Mouse (Mus musculus): ENCODE data around the gene Ppara. TPM values are rescaled to one million over a fixed set of nuclear protein-coding genes. Genes with fewer than 3 reads are reported as not detected.

Ppara gene
- total RNA-seq, 2 experiments from 2014 or later = 3.3 to 4.2 TPM

DNA sequence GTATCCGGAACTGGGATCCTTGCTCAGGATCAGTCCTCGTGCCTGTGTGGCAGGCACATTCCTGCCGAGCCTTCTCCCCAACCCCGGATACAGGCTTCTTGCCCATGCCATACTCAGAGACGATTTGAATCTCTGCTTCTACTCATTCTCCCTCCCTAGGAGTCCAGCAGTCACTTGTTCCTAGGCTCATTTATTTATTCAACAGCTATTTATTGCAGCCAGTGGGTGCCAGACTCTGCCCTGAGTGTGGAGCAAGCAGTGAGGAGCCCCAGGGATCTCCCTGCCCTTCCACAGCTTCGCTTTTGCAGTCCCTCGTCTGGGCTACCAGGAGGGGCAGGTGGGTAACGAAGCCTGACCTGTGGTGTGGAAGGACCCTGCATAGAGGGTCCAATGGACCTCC is 11.4 kb downstream of the Ppara start:
- no peak for DNase-seq (ENCODE audit: low spot score in 2 of 2)
- intact Hi-C loops (cut with DNase I) = no loop called here

DNA sequence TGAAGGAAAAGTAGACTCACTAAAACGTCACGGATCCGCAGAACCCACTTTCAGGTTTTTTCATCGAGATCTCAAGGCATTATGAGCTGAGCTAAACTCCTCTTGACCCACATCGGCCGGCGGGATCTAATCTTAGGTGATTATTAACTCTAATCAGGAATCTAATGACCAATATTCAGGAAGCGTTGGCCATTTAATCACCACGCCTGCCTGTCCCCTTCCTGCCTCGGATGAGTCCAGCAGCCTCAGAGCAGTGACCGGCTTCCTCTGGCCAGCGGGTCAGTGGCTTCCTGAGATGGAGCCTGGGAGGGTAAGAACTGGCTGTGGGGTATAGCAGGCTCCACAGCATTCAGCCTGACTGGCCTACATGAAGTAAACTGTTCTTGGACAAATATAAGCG is 11.9 kb downstream of the Ppara start:
- intact Hi-C loops (cut with DNase I) = no loop called here
- DNase-seq (ENCODE audit: low spot score in 2 of 2) = no peak

DNA sequence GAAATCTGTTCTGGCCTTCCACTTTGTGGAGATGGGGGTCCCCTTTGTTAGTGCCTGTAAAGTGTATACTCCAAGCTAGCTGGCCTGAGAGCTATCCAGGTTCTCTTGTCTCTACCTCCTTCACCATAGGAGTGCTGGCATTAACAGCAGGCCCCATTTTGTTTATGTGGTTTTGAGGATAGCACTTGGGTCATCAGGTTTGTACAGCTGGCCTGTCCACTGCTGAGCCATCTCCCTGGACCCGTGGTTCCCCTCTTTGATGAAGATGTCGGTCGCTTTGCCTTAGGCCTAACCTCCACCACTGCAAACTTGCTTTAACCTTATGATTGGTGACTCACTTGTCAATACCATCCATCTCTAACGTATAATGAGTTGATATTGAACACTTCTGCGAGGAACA is 13.2 kb downstream of the Ppara start:
- DNase-seq (ENCODE audit: low spot score in 2 of 2) = no peak
- intact Hi-C loops (cut with DNase I) = no loop called here

DNA sequence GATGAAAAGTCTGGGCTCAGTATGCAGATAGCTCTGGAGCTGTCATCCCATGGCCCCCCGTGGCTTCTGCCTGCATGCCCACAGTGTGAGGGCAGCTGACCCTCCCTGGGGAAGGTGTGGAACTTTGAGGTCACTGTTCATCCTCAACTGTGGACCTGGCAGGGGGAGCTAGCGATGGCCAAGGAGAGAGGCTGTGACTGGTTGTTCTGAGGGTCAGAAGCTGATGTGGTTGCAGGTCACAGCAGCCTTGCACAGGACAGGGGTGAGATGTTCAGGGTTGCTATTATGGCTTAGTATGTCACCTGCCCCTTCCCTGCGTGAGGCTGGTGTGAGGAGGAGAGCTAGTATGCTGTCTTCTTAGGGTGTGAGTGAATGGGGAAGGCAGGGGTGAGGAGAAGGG is 13.7 kb downstream of the Ppara start:
- intact Hi-C loops (cut with DNase I) = no loop called here

DNA sequence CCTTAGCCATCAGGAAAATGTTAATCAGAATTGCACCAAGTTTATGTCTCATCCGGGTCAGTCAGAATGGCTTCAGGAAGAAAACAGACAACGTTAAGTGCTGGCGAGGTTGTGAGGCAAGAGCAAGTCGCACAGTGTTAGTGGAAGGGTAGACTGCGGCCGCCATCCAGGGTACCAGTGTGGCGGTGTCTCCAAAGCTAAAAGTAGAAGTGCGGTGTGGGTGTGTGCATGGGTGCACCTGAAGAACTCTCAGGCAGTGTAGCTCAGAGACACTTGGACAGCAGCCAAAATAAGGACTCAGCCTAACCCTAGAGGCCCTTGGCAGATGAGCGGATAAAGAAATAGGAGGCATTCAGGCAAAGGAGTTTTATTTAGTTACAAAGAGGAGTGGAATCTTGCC is 14.4 kb downstream of the Ppara start:
- no peak for DNase-seq (ENCODE audit: low spot score in 2 of 2)
- intact Hi-C loops (cut with DNase I) = no loop called here

More for the DNA sequence above, 13.7 kb downstream of the Ppara start:
- no peak for DNase-seq (ENCODE audit: low spot score in 2 of 2)

DNA sequence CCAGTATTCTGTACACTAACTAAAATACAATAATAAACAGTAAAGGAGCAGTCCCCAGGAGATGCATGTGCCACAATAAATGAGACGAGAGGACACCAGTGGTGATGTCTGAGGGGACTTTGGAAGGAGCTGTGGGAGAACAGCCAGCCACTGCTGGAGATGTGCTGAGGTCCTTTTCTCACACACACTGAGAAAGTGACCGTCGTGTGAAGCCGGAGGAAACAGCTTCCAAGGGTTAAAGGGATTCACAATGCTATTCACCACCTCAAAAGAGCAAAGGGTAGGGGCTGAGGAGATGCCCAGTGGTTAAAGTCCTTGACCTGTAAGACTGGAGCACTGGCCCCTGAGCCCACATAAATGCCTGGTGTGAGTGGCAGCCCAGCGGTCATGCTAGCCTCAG is 15.3 kb downstream of the Ppara start:
- intact Hi-C loops (cut with DNase I) = no loop called here
- no peak for DNase-seq (ENCODE audit: low spot score in 2 of 2)

DNA sequence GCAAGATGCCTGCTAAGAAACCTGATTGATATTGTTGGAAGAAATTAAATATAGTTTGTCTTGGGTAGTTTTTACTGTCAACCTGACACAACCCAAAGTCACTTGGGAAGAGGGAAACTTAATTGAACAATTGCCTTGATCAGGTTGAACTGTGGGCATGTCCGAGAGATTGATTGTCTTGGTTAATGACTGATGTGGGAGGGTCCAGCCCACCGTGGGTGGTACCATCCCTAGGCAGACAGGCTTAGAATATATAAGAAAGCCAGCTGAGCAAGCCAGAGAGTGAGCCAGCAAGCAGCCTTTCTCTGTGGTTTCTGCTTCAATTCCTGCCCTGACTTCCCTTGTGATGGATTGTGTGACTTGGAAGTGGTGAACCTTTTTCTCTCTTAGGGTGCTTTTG is 17.9 kb downstream of the Ppara start:
- intact Hi-C loops (cut with DNase I) = no loop called here
- DNase-seq (ENCODE audit: low spot score in 2 of 2) = no peak

DNA sequence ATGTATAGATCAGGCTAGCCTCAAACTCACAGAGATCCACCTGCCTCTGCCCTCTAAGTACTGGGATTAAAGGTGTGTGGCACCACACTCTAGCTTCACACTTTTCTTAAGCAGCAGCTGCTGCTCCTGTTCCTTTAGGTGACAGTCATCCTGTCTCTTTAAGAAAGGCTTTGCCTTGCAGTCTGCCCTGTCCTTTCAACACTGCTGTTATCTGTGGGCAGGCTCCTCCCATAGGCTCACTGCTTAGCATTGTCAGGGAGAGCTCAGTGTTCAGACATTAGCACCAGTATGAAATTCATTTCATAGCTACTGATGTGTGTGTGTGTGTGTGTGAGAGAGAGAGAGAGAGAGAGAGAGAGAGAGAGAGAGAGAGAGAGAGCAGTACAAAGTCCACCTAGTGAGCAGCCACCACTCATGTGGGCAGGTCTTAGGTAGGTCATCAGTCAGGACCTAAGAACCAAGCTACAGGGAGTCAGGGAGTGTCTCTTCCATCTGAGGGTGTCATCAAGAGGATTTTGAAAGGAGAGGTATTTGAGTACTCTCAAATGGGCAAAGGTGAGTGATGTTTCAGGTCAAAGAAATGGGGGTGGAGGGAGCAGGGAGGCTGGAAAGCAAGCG is 19.4 kb downstream of the Ppara start:
- intact Hi-C loops (cut with DNase I) = no loop called here
- DNase-seq (ENCODE audit: low spot score in 2 of 2) = no peak

DNA sequence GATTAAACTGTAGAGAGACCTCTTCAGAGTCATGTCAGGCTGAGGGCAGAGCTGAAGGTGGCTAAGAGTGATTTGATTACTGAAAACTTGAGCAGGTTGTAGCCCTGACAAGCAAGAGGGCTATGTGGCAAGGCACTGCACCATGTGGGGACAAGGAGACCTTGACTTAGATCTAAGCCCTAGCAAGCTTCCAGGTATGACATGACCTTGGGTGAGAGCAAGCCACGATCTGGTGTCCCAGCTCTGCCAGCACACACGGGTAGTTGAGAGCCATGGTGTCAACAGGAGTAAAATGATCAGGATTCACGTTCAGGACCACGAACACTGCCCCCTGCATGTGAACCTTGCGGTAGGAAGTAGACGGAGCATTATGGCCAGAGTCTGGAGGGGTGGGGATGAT is 20.4 kb downstream of the Ppara start:
- intact Hi-C loops (cut with DNase I) = no loop called here
- DNase-seq (ENCODE audit: low spot score in 2 of 2) = no peak

DNA sequence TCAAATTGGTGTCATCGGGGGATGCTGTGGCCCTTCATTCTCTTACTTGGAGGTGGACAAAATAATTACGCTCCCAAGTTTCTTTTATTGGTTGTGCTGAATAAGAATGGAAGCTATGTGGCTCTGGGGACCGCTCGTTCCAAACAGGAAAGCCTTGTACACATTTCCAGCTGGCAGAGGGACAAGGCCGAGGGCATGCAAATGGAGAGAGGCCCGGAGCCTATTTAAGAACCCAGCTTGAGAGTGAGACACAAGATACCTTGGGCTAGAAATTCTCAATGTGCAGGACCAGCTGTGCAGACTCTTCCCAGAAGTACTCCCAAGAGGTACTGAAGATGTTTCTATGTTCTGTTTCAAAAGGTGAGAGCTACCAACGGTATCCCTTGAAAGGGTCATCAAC is 21.8 kb downstream of the Ppara start:
- DNase-seq (ENCODE audit: low spot score in 2 of 2) = peak in 1 of 2 experiments; percentile 15
- intact Hi-C loops (cut with DNase I) = no loop called here

DNA sequence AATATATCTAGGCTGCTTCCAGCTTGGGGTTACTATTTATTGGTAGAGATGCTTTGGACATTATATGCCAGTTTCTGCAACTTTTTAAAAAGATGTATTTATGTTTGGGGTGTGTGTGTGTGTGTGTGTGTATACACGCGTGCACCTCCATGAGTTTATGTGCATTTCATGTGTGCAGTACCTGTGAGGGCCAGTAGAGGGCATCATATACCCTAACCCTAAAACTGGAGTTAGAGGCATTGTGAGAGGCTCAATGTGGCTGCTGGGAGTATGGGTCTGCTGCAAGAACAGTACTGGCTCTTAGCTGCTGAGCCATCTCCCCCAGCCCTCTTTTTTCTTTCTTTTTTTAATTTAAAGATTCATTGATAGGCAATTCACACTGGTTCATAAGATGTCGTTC is 23.0 kb downstream of the Ppara start:
- DNase-seq (ENCODE audit: low spot score in 2 of 2) = no peak
- intact Hi-C loops (cut with DNase I) = no loop called here

DNA sequence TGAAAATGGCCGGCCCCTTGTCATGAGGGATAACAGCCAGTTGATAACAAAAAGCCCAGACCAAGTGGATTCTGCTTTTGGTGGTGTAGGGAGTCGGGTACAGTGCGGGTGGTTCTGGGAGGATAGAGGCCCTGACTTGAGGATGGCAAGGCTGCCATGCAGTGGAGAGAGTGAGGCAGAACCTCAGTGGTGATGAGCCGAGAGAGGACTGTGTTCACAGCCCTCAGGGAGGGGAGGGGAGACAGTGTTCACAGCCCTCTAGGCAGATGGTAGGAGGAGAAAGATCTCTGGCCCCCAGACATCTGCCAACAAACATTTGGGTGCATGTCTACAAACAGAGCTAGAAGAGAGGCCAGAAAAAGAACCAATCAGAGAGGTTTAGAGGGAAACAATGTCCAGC is 28.0 kb downstream of the Ppara start:
- no peak for DNase-seq (ENCODE audit: low spot score in 2 of 2)
- intact Hi-C loops (cut with DNase I) = no loop called here

DNA sequence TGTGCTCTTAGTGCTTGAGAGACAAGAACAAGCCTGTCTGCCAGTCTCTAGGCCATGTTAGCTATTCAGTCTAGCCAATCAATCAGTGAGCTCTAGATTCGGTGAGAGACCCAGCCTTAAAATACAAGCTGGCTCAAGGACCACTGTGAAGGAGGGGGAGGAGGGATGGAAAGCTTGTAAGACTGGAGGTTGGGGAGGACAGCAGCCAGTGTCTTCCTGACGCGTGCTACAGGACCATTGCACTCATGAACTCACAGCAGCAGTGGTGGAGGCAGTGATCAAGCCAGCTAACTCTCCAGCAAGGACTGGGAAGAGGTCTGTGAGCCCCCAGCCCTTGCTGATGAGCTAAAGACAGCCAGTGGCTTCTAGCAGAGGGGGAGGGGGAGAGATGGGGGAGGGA is 30.2 kb downstream of the Ppara start:
- intact Hi-C loops (cut with DNase I) = no loop called here
- DNase-seq (ENCODE audit: low spot score in 2 of 2) = no peak

DNA sequence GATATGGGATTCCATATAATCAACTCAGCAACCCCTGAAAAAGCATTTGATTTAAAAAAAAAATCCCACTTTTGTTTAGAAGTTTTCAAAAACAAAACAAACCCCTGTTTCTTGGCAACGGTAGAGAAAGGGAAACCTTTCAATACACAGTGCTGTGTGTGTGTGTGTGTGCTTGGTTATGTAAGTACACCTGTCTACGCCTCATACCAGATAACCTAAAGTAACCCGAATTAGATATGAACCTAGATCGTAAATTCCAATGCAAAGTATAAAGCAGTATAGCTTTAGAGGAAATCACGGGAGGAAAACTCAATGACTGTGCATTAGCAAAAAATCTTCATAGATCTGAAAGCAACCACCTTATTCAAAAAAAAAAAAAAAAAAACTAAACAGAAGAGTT is 31.9 kb downstream of the Ppara start:
- intact Hi-C loops (cut with DNase I) = no loop called here
- DNase-seq (ENCODE audit: low spot score in 2 of 2) = no peak

DNA sequence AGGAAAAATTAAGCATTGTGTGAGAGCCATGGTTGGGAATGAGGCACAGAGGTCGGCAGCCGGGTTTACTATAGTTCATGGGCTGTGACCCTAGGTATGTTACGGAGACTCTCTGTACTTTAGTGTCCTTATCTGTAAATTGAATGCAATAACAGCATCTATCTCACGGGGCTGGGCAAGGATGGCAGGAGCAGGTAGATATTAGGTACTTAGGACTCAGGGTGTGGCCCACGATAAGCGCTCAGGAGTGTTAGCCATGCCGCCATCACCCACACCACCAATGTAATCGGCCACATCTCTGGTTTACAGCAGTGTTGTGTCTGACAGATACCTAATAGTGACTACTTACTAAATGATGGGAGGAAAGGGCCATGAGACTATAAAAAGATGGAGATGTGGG is 34.2 kb downstream of the Ppara start:
- intact Hi-C loops (cut with DNase I) = no loop called here
- DNase-seq (ENCODE audit: low spot score in 2 of 2) = no peak

DNA sequence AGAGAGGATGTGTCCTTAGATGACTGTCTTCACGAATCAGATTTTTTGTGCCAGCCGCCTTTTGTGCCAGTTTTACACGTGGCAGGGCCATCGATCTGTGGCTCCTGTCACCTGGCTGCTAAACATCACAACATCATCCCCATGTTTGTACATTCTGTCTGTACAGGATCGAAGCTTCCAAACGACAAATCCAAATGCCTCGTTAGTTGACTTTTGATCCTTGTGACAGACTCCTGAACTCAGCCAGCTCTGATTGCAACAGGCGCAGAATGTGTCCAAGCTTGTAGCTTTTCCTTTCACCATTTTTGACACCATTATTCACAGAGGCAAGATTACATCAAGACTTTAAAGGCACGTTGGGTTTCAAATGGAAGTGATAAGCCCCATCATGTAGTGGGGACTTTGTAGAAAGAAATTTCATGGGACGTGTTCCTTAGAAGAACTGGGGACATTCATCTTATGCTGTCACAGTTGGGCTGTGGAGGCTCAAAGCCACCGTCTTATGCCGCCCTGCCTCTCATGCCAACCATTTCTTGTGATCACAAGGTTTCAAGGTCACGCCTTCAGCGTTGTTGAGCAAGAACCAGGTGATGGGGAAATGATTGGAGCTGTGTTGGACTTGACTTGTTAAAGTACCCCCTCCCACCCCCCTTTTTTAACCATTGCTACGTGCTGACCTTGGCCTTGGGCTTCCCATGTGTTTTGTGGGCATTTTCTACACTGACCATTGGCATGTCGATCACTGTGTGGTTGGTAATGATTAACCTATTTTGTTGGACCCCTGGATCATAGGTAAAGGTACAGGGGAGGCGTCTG is 36.7 kb downstream of the Ppara start:
- intact Hi-C loops (cut with DNase I) = no loop called here
- no peak for DNase-seq (ENCODE audit: low spot score in 2 of 2)

DNA sequence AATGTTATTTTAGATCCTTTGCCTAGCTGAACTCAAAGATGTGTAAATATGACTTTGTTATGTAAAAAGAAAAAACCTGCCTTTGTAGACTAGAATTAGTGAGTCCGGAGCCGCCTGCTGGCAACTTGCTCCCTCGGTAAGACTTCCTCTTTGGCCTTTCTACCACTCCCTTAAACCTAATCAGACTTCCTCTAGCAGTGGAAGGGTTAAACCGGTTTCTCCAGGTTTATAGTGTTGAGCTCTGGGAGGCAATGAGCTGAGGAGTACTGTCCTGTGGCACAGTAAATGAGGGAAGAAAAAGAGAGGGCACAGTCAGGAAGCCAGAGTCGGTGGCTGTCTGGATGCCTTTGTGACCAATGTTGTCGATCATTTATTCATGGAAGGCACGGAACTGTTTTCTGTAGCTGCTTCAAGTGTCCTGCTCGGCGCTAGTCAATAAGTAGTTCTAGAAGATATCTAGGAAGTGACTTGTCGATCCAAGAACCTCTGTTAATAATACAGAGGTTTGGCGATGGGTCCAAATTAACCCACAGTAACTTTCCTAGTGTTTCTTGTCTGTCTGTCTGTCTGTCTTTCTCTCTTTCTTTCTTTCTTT is 37.5 kb downstream of the Ppara start:
- intact Hi-C loops (cut with DNase I) = no loop called here
- no peak for DNase-seq (ENCODE audit: low spot score in 2 of 2)

DNA sequence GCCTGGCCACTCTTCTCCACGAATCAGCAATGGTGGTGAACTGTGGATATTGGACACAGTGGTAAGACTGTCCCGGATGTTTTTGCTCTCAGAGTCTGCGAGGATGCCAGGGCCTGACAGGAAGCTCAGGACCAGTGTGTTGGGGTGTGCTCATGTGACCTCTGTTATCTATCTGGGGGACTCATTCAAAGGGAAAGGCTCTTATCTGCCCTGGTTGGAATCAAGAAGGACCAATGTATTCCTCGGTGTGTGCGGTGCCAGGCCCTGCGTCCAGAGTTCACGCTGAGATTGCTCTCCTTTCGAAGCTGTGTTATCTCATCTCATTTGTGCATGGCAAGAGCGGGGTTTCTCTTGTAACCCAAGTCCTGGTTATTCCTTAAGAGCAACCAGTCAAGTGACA is 39.6 kb downstream of the Ppara start:
- no peak for DNase-seq (ENCODE audit: low spot score in 2 of 2)
- intact Hi-C loops (cut with DNase I) = no loop called here

DNA sequence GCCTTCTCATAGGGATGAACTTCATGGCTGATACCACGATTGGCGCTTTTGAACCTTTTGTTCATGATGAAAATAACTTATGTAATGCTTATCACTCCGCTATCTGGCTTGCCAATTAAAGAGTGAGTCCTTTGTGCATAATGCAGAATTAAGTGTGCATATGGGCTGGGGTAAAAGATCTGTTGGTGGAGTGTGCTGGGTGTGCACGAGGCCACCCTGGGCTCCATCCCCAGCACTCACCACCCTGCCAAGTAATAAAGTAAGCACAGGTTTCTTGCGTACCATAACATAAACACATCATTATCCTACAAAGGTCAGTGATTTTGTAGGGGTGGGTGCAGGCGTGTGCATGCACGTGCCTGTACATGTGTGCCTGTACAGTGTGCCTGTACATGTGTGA is 40.2 kb downstream of the Ppara start:
- DNase-seq (ENCODE audit: low spot score in 2 of 2) = no peak
- intact Hi-C loops (cut with DNase I) = no loop called here

DNA sequence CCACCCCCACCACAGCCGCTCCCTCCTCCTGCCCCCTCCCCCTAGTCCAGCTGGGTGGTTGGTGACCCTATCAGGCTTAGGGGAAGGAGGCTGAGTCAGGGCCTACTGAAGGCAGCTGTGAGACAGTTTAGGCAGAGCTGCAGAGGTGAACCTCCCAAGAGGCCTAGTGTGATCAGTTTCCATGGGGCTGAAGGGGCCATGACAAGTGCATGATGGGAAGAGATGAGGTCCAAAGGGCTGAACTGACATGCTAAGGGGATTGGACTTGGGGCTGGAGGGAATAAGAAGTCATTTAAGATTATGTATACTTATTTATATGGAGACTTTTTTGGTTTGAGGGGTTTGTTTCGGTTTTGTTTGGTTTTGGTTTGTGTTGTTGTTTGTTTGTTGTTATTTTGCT is 41.5 kb downstream of the Ppara start:
- DNase-seq (ENCODE audit: low spot score in 2 of 2) = no peak
- intact Hi-C loops (cut with DNase I) = no loop called here

DNA sequence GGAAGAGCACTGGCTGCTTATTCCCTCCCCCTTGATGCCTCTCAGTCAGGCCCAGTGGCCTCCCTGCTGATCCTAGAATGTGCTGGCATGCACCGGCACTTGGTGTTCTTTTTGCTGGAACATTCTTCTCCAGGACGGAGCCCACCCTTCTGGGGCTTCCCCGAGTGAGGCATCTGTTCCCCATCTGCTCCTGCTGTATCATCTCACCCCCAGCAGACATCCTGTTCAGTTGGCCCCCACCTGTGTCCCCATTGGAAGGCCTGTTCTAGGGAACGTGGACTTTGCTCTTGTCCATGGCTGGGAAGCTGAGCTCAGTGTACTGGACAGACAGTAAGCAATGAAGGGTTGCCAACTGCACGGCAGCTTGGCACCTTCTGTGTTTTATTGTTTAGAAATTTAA is 42.0 kb downstream of the Ppara start:
- DNase-seq (ENCODE audit: low spot score in 2 of 2) = no peak
- intact Hi-C loops (cut with DNase I) = no loop called here

All from left cerebral cortex, postnatal 25 days (tissue).